Mouse (Mus musculus): ENCODE results near the gene Zfp963.
"Not testable (repeated sequence)": the region's sequence is repeated elsewhere in the genome, so short reads cannot be mapped to it uniquely, and the experiment has no call there.

Gene Zfp963

DNA sequence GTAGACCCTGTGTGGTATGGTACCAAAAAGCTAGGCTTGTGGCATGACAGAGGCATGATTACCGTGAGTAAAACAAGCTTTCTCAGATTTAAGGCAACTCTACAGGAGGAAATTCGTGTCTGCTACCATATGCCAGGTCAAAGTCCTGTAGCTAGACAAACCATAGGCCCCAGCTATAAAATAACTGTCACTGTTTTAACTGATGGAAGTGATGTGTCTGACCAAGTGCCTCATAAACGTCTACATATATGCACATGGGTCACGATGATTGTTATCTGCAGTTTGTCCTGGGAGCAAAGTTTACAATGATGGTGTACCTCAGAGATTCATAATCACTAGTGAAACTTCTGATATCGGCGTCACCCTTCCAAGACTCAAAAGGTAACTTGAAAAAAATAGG, 9.0 kb downstream of the Zfp963 start:
- DNase-seq (ENCODE audit: low read depth, low spot score), result no peak

DNA sequence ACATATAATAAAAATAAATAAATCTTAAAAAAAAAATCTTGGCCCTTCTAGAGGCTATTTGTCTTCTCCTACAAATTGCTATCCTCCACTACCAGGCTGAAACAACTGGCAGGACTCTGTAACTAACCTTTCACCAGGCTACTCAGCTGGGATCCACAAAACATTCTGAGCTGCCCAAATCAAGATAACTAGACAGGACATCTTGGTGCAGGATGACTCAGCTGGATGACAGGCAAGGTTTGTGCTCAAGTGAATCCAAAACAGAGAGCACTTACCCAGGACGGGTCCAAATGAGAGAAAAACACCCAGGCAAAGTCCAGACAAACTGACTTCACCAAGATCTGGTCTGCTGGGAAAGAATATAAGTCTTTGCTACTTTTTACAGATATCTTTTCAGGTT, 14.3 kb downstream of the Zfp963 start:
- no peak for DNase-seq (ENCODE audit: low read depth, low spot score)

DNA sequence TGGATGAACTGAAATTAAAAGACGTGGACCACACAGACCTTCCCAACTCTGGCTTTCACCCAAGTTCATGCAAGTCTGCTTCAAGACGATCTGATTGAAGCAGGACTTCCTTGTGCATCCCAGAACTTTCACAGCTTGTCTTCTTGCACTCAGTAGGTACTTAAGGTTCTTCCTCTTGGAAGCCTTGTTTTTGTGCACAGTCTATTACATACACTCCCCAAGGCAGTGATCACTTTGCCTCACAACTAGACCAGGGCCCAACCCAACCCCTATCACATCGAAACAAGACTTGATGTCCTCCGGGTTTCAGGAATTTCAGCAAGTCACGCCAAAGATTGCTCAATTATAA, 32.6 kb downstream of the Zfp963 start:
- DNase-seq (ENCODE audit: low read depth, low spot score), result no peak

DNA sequence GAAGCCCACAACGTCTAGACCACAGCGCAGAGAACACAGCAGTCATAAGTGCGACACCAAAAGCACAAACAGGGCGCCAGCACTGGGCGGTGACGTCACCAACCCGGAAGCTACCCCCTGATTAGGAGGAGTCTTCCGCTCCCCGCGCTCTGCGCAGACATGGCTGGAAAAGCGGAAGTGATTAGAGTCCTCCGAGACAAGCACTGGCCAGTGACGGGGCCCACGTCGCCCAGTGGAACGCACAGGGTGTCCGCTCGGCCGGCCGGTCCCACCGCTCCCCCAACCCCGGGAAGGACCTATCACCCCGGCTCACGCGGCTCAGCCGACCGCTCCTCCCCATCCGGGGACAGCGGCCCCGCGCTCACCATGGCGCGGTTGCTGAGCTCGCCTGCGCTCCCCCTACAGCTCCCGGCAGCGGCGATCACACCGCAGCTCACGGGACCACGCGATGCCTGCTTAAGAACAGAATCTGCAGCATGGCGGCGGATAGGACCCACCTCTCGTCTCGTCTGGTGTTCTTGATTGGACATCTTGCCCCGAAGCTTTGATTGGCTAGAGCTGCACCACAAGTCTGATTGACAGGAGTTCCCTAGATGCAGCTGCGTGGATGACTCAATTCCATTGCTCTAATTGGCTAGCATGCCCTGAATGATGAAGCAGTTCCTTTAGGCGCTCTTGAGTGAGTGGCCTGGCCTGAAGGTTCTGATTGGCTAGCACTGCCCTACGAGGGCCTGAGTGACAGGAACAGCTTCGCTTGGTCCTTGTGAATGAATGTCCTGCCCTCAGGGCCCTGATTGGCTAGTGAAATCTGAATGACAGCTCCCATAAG, 33.2 kb downstream of the Zfp963 start:
- DNase-seq (ENCODE audit: low read depth, low spot score), result peak; percentile 100

DNA sequence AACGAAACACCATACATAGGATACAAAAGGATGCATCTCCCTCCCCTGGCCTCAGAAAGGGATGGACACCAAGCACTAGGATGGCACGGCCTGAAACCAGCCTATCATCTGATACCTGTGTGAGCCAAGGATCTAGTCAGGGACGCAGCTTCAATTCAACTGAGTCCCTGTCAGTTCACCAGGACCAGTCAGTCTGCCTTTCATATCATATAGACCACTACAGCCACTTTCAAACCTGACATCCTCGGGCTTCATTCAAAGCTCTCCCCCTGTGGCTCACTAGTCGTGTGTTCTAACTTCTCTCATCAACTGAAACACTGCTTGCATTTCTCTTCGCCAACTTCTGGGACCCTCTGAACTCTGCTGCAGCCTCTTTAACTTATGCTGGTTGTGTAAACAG, 34.4 kb downstream of the Zfp963 start:
- no peak for DNase-seq (ENCODE audit: low read depth, low spot score)

DNA sequence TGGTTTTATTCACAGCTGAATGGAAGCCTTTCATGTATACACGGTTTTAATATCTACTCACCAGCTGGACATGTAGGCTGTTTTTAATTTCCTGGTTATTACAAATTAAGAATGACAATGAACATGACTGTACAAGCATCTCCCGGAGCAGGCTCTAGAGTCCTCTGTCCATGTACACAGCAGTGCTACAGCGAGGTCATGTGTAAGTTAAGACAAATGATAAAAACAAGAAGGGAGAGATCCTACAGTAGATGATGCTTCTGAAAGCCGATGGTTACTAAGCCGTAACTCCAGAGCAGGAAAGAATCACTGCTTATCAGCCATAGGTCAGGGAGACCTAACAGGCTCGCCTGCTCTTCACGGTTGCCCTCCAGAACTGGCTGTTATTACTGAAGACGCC, 36.3 kb downstream of the Zfp963 start:
- no peak for DNase-seq (ENCODE audit: low read depth, low spot score)

DNA sequence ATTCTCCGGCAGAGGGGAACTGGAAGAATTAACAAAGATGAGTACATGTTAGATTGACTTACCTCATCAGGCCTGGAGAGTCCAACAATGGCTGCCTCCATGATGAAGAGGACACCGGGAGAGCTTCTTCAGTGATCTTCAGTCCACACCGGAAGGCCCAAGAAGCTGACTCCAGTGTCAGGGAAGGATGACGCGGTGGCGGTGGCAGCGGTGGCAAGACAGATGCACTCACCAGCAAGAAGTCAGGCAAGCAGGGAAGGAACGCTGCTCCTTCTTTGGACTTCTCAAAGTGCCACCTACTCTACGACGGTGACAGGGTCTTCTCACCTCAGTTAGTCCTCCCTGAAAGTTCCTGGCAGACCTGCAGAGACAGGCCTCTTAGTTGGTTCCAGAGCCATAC, 39.1 kb downstream of the Zfp963 start, which contains the start of gene Zfp869:
Gene Zfp869, minus strand, starts transcription at position 101 of the 400 bp plus-strand sequence.
- not testable (repeated sequence) for DNase-seq (ENCODE audit: low read depth, low spot score)

DNA sequence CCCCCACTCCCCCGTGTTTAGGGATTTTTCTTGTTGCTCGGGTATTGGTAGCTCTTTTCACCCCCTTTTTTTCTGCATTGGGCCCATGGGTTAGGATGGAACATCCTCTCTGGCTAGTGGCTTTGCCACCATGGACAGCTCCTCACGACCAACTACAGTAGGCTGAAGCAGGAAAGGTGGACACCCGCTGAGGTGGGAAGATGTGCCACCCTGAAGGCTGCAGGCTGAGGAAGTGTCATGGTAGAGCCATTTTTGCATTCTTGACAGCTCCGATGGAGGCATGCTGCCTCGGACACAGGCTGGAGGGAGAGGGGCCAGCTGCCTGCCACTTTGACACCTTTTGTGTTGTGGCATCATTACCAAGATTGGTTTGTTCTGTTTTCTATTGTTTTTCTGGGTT, 48.0 kb downstream of the Zfp963 start:
- no peak for DNase-seq (ENCODE audit: low read depth, low spot score)
